Mouse (Mus musculus) forebrain, postnatal 0 days (tissue): Measurements from ENCODE around the gene Prdm16. TPM values are rescaled to one million over a fixed set of nuclear protein-coding genes. Genes with fewer than 3 reads are reported as not detected.

Experiments used
- ATAC-seq: fragments of 200-750 bp; cut with Nextera tagmentation; 2 replicates; pipeline ENCODE4 v1.8.0; 2017; ENCODE audit warnings: mild to moderate bottlenecking, moderate library complexity
- DNase-seq: peaks from one replicate; pipeline ENCODE4 v3.0.0-alpha.2; 2015
- H3K27ac ChIP-seq: fragments of 300-500 bp; sonication (generic); 2 replicates; pipeline ENCODE4 v1.5.1; 2014; ENCODE audit warnings: low read depth, mild to moderate bottlenecking, antibody characterized with exemption, low read length, moderate library complexity, mixed read lengths
- H3K27me3 ChIP-seq: fragments of 300-500 bp; sonication (generic); 2 replicates; pipeline ENCODE4 v1.6.1; 2014; ENCODE audit warnings: mild to moderate bottlenecking, low read length, mixed read lengths; ENCODE audit not compliant: insufficient read depth
- H3K36me3 ChIP-seq: fragments of 300-500 bp; sonication (generic); 2 replicates; pipeline ENCODE4 v1.6.1; 2014; ENCODE audit warnings: mild to moderate bottlenecking, moderate library complexity; ENCODE audit not compliant: insufficient read depth
- H3K4me1 ChIP-seq: fragments of 300-500 bp; sonication (generic); 2 replicates; pipeline ENCODE4 v1.6.1; 2014; ENCODE audit warnings: antibody characterized with exemption; ENCODE audit not compliant: insufficient read depth
- H3K4me2 ChIP-seq: fragments of 300-500 bp; sonication (generic); 2 replicates; pipeline ENCODE4 v1.6.1; 2014; ENCODE audit warnings: low read depth, mild to moderate bottlenecking, moderate library complexity
- H3K4me3 ChIP-seq: fragments of 300-500 bp; sonication (generic); 2 replicates; pipeline ENCODE4 v1.5.1; 2014; ENCODE audit warnings: low read depth, low read length, mixed read lengths
- H3K9ac ChIP-seq: fragments of 300-500 bp; sonication (generic); 2 replicates; pipeline ENCODE4 v1.6.1; 2014; ENCODE audit warnings: mild to moderate bottlenecking
- H3K9me3 ChIP-seq: fragments of 300-500 bp; sonication (generic); 2 replicates; pipeline ENCODE4 v1.6.1; 2016; ENCODE audit warnings: low read length
- CTCF ChIP-seq: sonication (generic); IDR thresholded peaks from 2 replicates; pipeline ENCODE4 v1.5.1; 2016; ENCODE audit warnings: antibody characterized with exemption, control low read depth, low read depth
- WGBS: fragments of 180-500 bp; shearing (Covaris S2); extraction: QIAGEN DNeasy Blood & Tissue Kit; methylation state at CpG from one replicate; pipeline ENCODE4 v1.1.7; 2014; 5-methylcytosine and 5-hydroxymethylcytosine counted together
- polyA plus RNA-seq: library from polyadenylated mRNA; unstranded; fragments of >200 nt; fragmentation: Nextera tagmentation; extraction: Ambion mirVana; gene quantifications from 2 replicates; pipeline ENCODE4 v1.2.1, GENCODE M21; 2015
- total RNA-seq: library from RNA; depleted of rRNA; stranded (reverse); fragments of >200 nt; gene quantifications from 2 replicates; pipeline ENCODE4 v1.2.3, GENCODE M21; 2014

Gene Prdm16
- total and polyA plus RNA-seq, 2 experiments from 2014 or later = 10.7 to 16.3 TPM

- DNase-seq (no peak), ATAC-seq (no peak)
- Histone ChIP-seq H3K9me3 (no peaks in the 10 kb centered on the region), H3K36me3 (no peaks in the 10 kb centered on the region), H3K9ac (no peak overlapping the region), H3K4me1 (no peaks in the 10 kb centered on the region), H3K4me2 (no peak overlapping the region), H3K27ac (no peak overlapping the region), H3K4me3 (no peak overlapping the region), H3K27me3 (no peaks in the 10 kb centered on the region)
- TF ChIP-seq CTCF = no peak
- WGBS = 93% methylated on average over 10 of the region's 10 CpGs
Measured at GRCm38 (mm10) chr4:154375939-154376625, 260.6 kb downstream of the Prdm16 start.

- H3K4me2 ChIP-seq = no peak overlapping the region
- H3K27ac ChIP-seq = no peak overlapping the region
Measured at GRCm38 (mm10) chr4:154371542-154372247, 265.0 kb downstream of the Prdm16 start.

GRCm38 (mm10) chr4:154370841-154371240 lies 265.8 kb downstream of the Prdm16 start:
- no peak for ATAC-seq
- H3K9me3 ChIP-seq = no peaks in the 10 kb centered on the region
- no peak for DNase-seq
- H3K4me3 ChIP-seq = no peak overlapping the region
- no peaks in the 10 kb centered on the region for H3K27me3 ChIP-seq
- H3K9ac ChIP-seq = no peak overlapping the region
- H3K36me3 ChIP-seq = no peaks in the 10 kb centered on the region
- no peak overlapping the region for H3K27ac ChIP-seq
- WGBS = 79% methylated on average over 8 of the region's 8 CpGs
- H3K4me1 ChIP-seq = no peaks in the 10 kb centered on the region
- no peak overlapping the region for H3K4me2 ChIP-seq
- TF ChIP-seq CTCF = no peak

More at GRCm38 (mm10) chr4:154371542-154372247, 265.0 kb downstream of the Prdm16 start:
- TF ChIP-seq CTCF = no peak
- H3K4me1 ChIP-seq = no peaks in the 10 kb centered on the region
- no peak for DNase-seq
- H3K4me3 ChIP-seq = no peak overlapping the region
- H3K9ac ChIP-seq = no peak overlapping the region
- no peak for ATAC-seq
- no peaks in the 10 kb centered on the region for H3K36me3 ChIP-seq
- H3K9me3 ChIP-seq = no peaks in the 10 kb centered on the region
- H3K27me3 ChIP-seq = no peaks in the 10 kb centered on the region
- 77% methylated on average over 13 of the region's 13 CpGs for WGBS

GRCm38 (mm10) chr4:154369089-154369488 lies 267.6 kb downstream of the Prdm16 start:
- Histone ChIP-seq H3K4me2 (no peak overlapping the region), H3K27me3 (no peaks in the 10 kb centered on the region), H3K4me3 (no peak overlapping the region), H3K9ac (no peak overlapping the region), H3K36me3 (no peaks in the 10 kb centered on the region), H3K9me3 (no peaks in the 10 kb centered on the region), H3K27ac (no peak overlapping the region), H3K4me1 (no peaks in the 10 kb centered on the region)
- TF ChIP-seq CTCF = no peak
- WGBS = 88% methylated on average over 5 of the region's 5 CpGs
- ATAC-seq (no peak), DNase-seq (no peak)

DNA sequence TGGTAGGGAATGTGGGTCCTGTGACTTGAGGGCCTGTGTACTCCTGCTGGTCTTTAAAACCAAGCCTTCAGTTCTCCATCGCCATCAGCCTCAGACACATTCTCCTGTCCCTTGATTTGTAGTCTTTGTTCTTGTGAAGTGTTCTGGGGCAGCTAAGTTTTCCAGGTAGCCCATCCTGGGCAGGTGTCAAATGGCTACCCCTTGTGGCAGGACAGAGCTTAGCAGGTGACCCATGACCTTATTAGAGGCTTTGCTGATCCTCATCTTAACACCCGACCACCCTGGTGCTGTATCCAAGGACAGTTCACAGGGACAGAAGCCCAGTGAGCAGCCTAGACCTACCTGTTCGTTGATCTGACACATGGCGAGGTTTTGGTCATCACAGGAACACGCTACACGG lies 269.8 kb downstream of the Prdm16 start:
- DNase-seq (no peak), ATAC-seq (no peak)
- Histone ChIP-seq H3K36me3 (no peaks in the 10 kb centered on the region), H3K9ac (no peak overlapping the region), H3K4me1 (no peaks in the 10 kb centered on the region), H3K4me2 (no peak overlapping the region), H3K4me3 (no peak overlapping the region), H3K9me3 (no peaks in the 10 kb centered on the region), H3K27me3 (no peaks in the 10 kb centered on the region), H3K27ac (no peak overlapping the region; the same call in 1 of the 2 replicates)
- 87% methylated on average over 6 of the region's 6 CpGs for WGBS
- TF ChIP-seq CTCF = no peak

- H3K4me1 ChIP-seq = no peaks in the 10 kb centered on the region
- 87% methylated on average over 2 of the region's 2 CpGs for WGBS
- H3K4me3 ChIP-seq = no peak overlapping the region
- no peaks in the 10 kb centered on the region for H3K9me3 ChIP-seq
- no peaks in the 10 kb centered on the region for H3K36me3 ChIP-seq
- H3K27ac ChIP-seq = no peak overlapping the region
- DNase-seq (no peak), ATAC-seq (no peak)
- no peak for TF ChIP-seq CTCF
- H3K27me3 ChIP-seq = no peaks in the 10 kb centered on the region
- no peak overlapping the region for H3K9ac ChIP-seq
- no peak overlapping the region for H3K4me2 ChIP-seq
Measured at GRCm38 (mm10) chr4:154364752-154365151, 271.9 kb downstream of the Prdm16 start.

- no peak for TF ChIP-seq CTCF
- no peak overlapping the region for H3K4me3 ChIP-seq
- DNase-seq = no peak
- no peak overlapping the region for H3K27ac ChIP-seq
- H3K4me2 ChIP-seq = no peak overlapping the region
- no peak overlapping the region for H3K9ac ChIP-seq
- no peak for ATAC-seq
- H3K27me3 ChIP-seq = no peaks in the 10 kb centered on the region
- H3K4me1 ChIP-seq = no peaks in the 10 kb centered on the region
- no peaks in the 10 kb centered on the region for H3K9me3 ChIP-seq
- no peaks in the 10 kb centered on the region for H3K36me3 ChIP-seq
- 61% methylated on average over 3 of the region's 3 CpGs for WGBS
Measured at GRCm38 (mm10) chr4:154360850-154361249, 275.8 kb downstream of the Prdm16 start.
